Mouse (Mus musculus) kidney, adult 2 months (tissue): ENCODE results near the gene Galnt14.

Experiments used
- CTCF ChIP-seq: fragments of 200-500 bp; conservative IDR thresholded peaks from 2 replicates; pipeline ENCODE4 v1.5.1; 2011; ENCODE audit warnings: low read depth, mild to moderate bottlenecking, control low read depth, low read length, moderate library complexity, mixed read lengths; ENCODE audit not compliant: insufficient read depth, insufficient read length
- POLR2A ChIP-seq: fragments of 200-500 bp; IDR thresholded peaks from one replicate; pipeline ENCODE4 v1.6.1; 2011; ENCODE audit warnings: low read depth, low read length, control low read depth

- no peak for TF ChIP-seq POLR2A
- TF ChIP-seq CTCF = no peak
These were observed 122.7 kb downstream of the Galnt14 start for GRCm38 (mm10) chr17:73587573-73587972.
